Mouse (Mus musculus) heart, postnatal 14 days (tissue): ENCODE results near the gene Enpep. TPM values are rescaled to one million over a fixed set of nuclear protein-coding genes. Genes with fewer than 3 reads are reported as not detected.

Source experiments
- DNase-seq, 2 experiments: peaks; one replicate each; pipeline ENCODE4 v3.0.0; 2021 to 2022
- intact Hi-C: fragments of 180-260 bp; cut with DNase I; formaldehyde crosslinking; loops from one replicate; pipeline ENCODE4 v1.15.1; 2025
- total RNA-seq, 2 experiments: library from RNA; stranded (reverse); gene quantifications; 2 replicates each; pipeline ENCODE4 v1.2.3; 2021

The Enpep gene
- total RNA-seq, 2 experiments from 2014 or later: 7.1 to 7.9 TPM

GRCm38 (mm10) chr3:129256766-129257165 is 75.8 kb downstream of the Enpep start:
- intact Hi-C loops: no loop called here
- peak in 1 of 2 experiments; percentile 12 for DNase-seq

GRCm38 (mm10) chr3:129256283-129256682 is 76.2 kb downstream of the Enpep start:
- DNase-seq: peak in 1 of 2 experiments; percentile 2
- intact Hi-C loops: no loop called here

GRCm38 (mm10) chr3:129254246-129254645 is 78.3 kb downstream of the Enpep start:
- intact Hi-C loops: no loop called here

GRCm38 (mm10) chr3:129250997-129251396 is 81.5 kb downstream of the Enpep start:
- intact Hi-C loops: no loop called here
- no peak for DNase-seq

More at GRCm38 (mm10) chr3:129254246-129254645, 78.3 kb downstream of the Enpep start:
- no peak for DNase-seq

GRCm38 (mm10) chr3:129238664-129239258 is 93.8 kb downstream of the Enpep start:
- intact Hi-C loops: no loop called here
- no peak for DNase-seq

- intact Hi-C loops: no loop called here
Measured at GRCm38 (mm10) chr3:129238010-129238409, 94.5 kb downstream of the Enpep start.

GRCm38 (mm10) chr3:129227331-129227730 is 105.2 kb downstream of the Enpep start:
- DNase-seq: no peak
- intact Hi-C loops: no loop called here

More at GRCm38 (mm10) chr3:129238010-129238409, 94.5 kb downstream of the Enpep start:
- DNase-seq: no peak

- no peak for DNase-seq
Measured at GRCm38 (mm10) chr3:129226681-129227080, 105.8 kb downstream of the Enpep start.

GRCm38 (mm10) chr3:129225577-129226289 is 106.8 kb downstream of the Enpep start:
- intact Hi-C loops: no loop called here
- DNase-seq: no peak

More at GRCm38 (mm10) chr3:129226681-129227080, 105.8 kb downstream of the Enpep start:
- intact Hi-C loops: no loop called here

GRCm38 (mm10) chr3:129224806-129225576 is 107.5 kb downstream of the Enpep start:
- intact Hi-C loops: no loop called here
- no peak for DNase-seq

- intact Hi-C loops: no loop called here
- no peak for DNase-seq
Measured at GRCm38 (mm10) chr3:129223964-129224805, 108.3 kb downstream of the Enpep start.

- intact Hi-C loops: no loop called here
- DNase-seq: no peak
Measured at GRCm38 (mm10) chr3:129223401-129223800, 109.1 kb downstream of the Enpep start.

- intact Hi-C loops: no loop called here
- no peak for DNase-seq
Measured at GRCm38 (mm10) chr3:129222448-129223290, 109.9 kb downstream of the Enpep start.

GRCm38 (mm10) chr3:129221380-129222260 is 110.9 kb downstream of the Enpep start:
- intact Hi-C loops: no loop called here
- no peak for DNase-seq

- intact Hi-C loops: no loop called here
- no peak for DNase-seq
Measured at GRCm38 (mm10) chr3:129220681-129221379, 111.7 kb downstream of the Enpep start.

- DNase-seq: no peak
- intact Hi-C loops: no loop called here
Measured at GRCm38 (mm10) chr3:129220086-129220670, 112.3 kb downstream of the Enpep start.
